Mouse (Mus musculus) testis, adult 2 months (tissue): ENCODE measurements at regions not wholly inside any gene's neighbourhood (a gene's known extent, or its start where the extent isn't known, plus 50 kb on each side); places are given as distances from the start of the nearest gene placed in this dataset.
A peak's percentile ranks its signal among the peaks of the same experiment; 100 is the strongest.

Experiments used
- H3K27ac ChIP-seq: fragments of 200-500 bp; 2 replicates; pipeline ENCODE4 v1.5.1; 2012; ENCODE audit warnings: low read depth, low read length; ENCODE audit not compliant: control insufficient read depth, insufficient read depth
- H3K27me3 ChIP-seq: fragments of 200-500 bp; 2 replicates; pipeline ENCODE4 v1.6.1; 2012; ENCODE audit warnings: mild to moderate bottlenecking, low read length, moderate library complexity; ENCODE audit not compliant: control insufficient read depth, insufficient read depth
- H3K36me3 ChIP-seq: fragments of 200-500 bp; 2 replicates; pipeline ENCODE4 v1.6.1; 2012; ENCODE audit warnings: mild to moderate bottlenecking, low read length; ENCODE audit not compliant: control insufficient read depth, insufficient read depth
- H3K4me1 ChIP-seq: fragments of 200-500 bp; 2 replicates; pipeline ENCODE4 v1.6.1; 2012; ENCODE audit warnings: low read length; ENCODE audit not compliant: control insufficient read depth, insufficient read depth
- H3K4me3 ChIP-seq: fragments of 200-500 bp; 2 replicates; pipeline ENCODE4 v1.5.1; 2012; ENCODE audit warnings: low read depth, mild to moderate bottlenecking, low read length, moderate library complexity, mixed read lengths; ENCODE audit not compliant: control insufficient read depth
- CTCF ChIP-seq: fragments of 200-500 bp; IDR thresholded peaks from 2 replicates; pipeline ENCODE4 v1.5.1; 2012; ENCODE audit warnings: low read depth, mild to moderate bottlenecking, inconsistent platforms, low read length, moderate library complexity; ENCODE audit not compliant: control insufficient read depth, insufficient read depth, insufficient replicate concordance
- POLR2A ChIP-seq: fragments of 200-500 bp; IDR thresholded peaks from 2 replicates; pipeline ENCODE4 v1.6.1; 2012; ENCODE audit warnings: low read depth, mild to moderate bottlenecking, inconsistent platforms, low read length, moderate library complexity; ENCODE audit not compliant: control insufficient read depth

GRCm38 (mm10) chr9:74425594-74425993 is 315.4 kb downstream of the Wdr72 start:
- H3K27ac ChIP-seq: no peak overlapping the region
- H3K4me1 ChIP-seq: no peaks in the 10 kb centered on the region
- TF ChIP-seq CTCF (no peak), POLR2A (no peak)
- no peaks in the 10 kb centered on the region for H3K36me3 ChIP-seq
- no peaks in the 10 kb centered on the region for H3K27me3 ChIP-seq
- H3K4me3 ChIP-seq: no peak overlapping the region

GRCm38 (mm10) chr9:74449981-74450380 is 339.8 kb downstream of the Wdr72 start:
- TF ChIP-seq POLR2A: no peak
- no peak for TF ChIP-seq CTCF
- no peaks in the 10 kb centered on the region for H3K36me3 ChIP-seq
- H3K4me3 ChIP-seq: no peak overlapping the region
- H3K4me1 ChIP-seq: no peaks in the 10 kb centered on the region
- H3K27ac ChIP-seq: no peak overlapping the region
- H3K27me3 ChIP-seq: no peaks in the 10 kb centered on the region

- no peaks in the 10 kb centered on the region for H3K4me1 ChIP-seq
- H3K36me3 ChIP-seq: no peaks in the 10 kb centered on the region
- no peak for TF ChIP-seq CTCF
- TF ChIP-seq POLR2A: no peak
These were observed 350.9 kb downstream of the Wdr72 start for GRCm38 (mm10) chr9:74461084-74461483.

GRCm38 (mm10) chr9:74476830-74477229 is 366.7 kb downstream of the Wdr72 start:
- H3K4me1 ChIP-seq: no peaks in the 10 kb centered on the region
- H3K27ac ChIP-seq: no peak overlapping the region
- H3K36me3 ChIP-seq: no peaks in the 10 kb centered on the region
- TF ChIP-seq POLR2A (no peak), CTCF (no peak)
- H3K27me3 ChIP-seq: no peaks in the 10 kb centered on the region
- no peak overlapping the region for H3K4me3 ChIP-seq

More at GRCm38 (mm10) chr9:74461084-74461483, 350.9 kb downstream of the Wdr72 start:
- Histone ChIP-seq H3K27me3 (no peaks in the 10 kb centered on the region), H3K4me3 (no peak overlapping the region), H3K27ac (no peak overlapping the region)

DNA sequence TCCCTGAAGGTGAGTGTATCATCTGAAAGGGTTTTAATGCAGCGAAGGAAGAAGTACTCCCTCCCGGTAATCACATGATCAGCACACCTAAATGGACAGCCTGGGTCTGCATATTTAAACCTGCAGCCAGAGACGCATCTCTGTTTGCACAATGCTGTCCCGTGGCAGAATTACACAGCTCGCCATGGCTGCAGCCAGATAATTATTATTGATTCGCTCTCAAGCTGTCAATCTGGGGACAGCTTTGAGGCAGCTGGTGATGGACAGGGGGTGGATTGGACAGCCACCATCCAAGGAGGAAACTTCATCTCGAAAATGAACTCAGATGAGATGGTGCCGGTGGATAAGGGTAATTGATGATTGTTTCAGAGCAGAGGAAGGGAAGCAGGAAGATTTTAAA is 369.1 kb downstream of the Wdr72 start:
- Histone ChIP-seq H3K4me1 (no peaks in the 10 kb centered on the region), H3K27ac (no peak overlapping the region), H3K4me3 (no peak overlapping the region), H3K27me3 (no peaks in the 10 kb centered on the region), H3K36me3 (no peaks in the 10 kb centered on the region)
- TF ChIP-seq POLR2A (no peak), CTCF (no peak)

DNA sequence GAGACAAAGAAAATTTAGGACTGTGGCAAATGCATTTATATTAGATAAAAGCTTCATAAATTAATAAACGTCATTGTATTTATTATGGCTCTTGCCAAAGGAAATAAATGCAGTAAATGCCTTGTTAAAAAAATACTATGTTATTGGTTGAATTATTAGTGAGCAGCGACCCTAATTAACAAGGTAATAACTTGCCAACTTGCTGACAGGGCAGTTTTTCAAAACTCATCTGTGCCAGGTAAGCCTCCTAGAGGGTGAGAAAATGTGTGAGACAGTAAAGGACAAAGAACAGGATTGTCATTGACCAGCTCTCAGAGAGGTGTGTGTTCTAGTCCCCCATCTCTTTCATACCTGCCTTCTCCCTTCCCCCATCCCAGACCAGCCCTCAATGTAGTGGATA is 347.8 kb upstream of the Onecut1 start:
- no peaks in the 10 kb centered on the region for H3K4me1 ChIP-seq
- H3K4me3 ChIP-seq: no peak overlapping the region
- TF ChIP-seq CTCF (no peak), POLR2A (no peak)
- H3K36me3 ChIP-seq: no peaks in the 10 kb centered on the region
- H3K27me3 ChIP-seq: no peaks in the 10 kb centered on the region
- no peak overlapping the region for H3K27ac ChIP-seq

GRCm38 (mm10) chr9:74528550-74528949 is 333.2 kb upstream of the Onecut1 start:
- no peak overlapping the region for H3K4me3 ChIP-seq
- no peak overlapping the region for H3K27ac ChIP-seq
- TF ChIP-seq CTCF (no peak), POLR2A (no peak)
- no peaks in the 10 kb centered on the region for H3K4me1 ChIP-seq
- no peaks in the 10 kb centered on the region for H3K36me3 ChIP-seq
- H3K27me3 ChIP-seq: no peaks in the 10 kb centered on the region

GRCm38 (mm10) chr9:74530317-74530716 is 331.4 kb upstream of the Onecut1 start:
- Histone ChIP-seq H3K27ac (no peak overlapping the region), H3K27me3 (no peaks in the 10 kb centered on the region), H3K4me3 (no peak overlapping the region), H3K4me1 (no peaks in the 10 kb centered on the region), H3K36me3 (no peaks in the 10 kb centered on the region)
- TF ChIP-seq CTCF (peak; percentile 98), POLR2A (no peak)
